Mouse (Mus musculus) Muller cell, postnatal 12 days (primary cell): ENCODE results near the gene Foxred2.
A peak's percentile ranks its signal among the peaks of the same experiment; 100 is the strongest.

Source experiments
- DNase-seq: peaks from one replicate; pipeline ENCODE4 v3.0.0-alpha.2; 2015; ENCODE audit errors: inconsistent ontology term

The Foxred2 gene

GRCm38 (mm10) chr15:77916851-77917544, 39.5 kb downstream of the Foxred2 start:
- peak; percentile 85 for DNase-seq

GRCm38 (mm10) chr15:77915287-77915686, 41.2 kb downstream of the Foxred2 start:
- DNase-seq: no peak

- DNase-seq: no peak
Measured at GRCm38 (mm10) chr15:77914507-77914906, 42.0 kb downstream of the Foxred2 start.

- no peak for DNase-seq
Measured at GRCm38 (mm10) chr15:77913054-77913453, 43.5 kb downstream of the Foxred2 start.

- no peak for DNase-seq
Measured at GRCm38 (mm10) chr15:77912585-77912984, 43.9 kb downstream of the Foxred2 start.

GRCm38 (mm10) chr15:77912048-77912447, 44.5 kb downstream of the Foxred2 start:
- no peak for DNase-seq

- DNase-seq: peak; percentile 82
Measured at GRCm38 (mm10) chr15:77911065-77911464, 45.5 kb downstream of the Foxred2 start.

- DNase-seq: no peak
Measured at GRCm38 (mm10) chr15:77907646-77908518, 48.6 kb downstream of the Foxred2 start.

- DNase-seq: no peak
Measured at GRCm38 (mm10) chr15:77906545-77906944, 50.0 kb downstream of the Foxred2 start.

- DNase-seq: no peak
Measured at GRCm38 (mm10) chr15:77906081-77906480, 50.4 kb downstream of the Foxred2 start.

GRCm38 (mm10) chr15:77905275-77905970, 51.1 kb downstream of the Foxred2 start:
- peak; percentile 83 for DNase-seq

GRCm38 (mm10) chr15:77904363-77904892, 52.1 kb downstream of the Foxred2 start:
- DNase-seq: no peak

GRCm38 (mm10) chr15:77903176-77903575, 53.3 kb downstream of the Foxred2 start:
- DNase-seq: no peak

GRCm38 (mm10) chr15:77894926-77895325, 61.6 kb downstream of the Foxred2 start:
- DNase-seq: no peak

GRCm38 (mm10) chr15:77893292-77893691, 63.2 kb downstream of the Foxred2 start:
- DNase-seq: peak; percentile 62

GRCm38 (mm10) chr15:77892420-77892819, 64.1 kb downstream of the Foxred2 start:
- DNase-seq: no peak

- DNase-seq: no peak
Measured at GRCm38 (mm10) chr15:77891766-77892165, 64.8 kb downstream of the Foxred2 start.
